Mouse (Mus musculus): ENCODE results near the gene Endov.

The Endov gene

DNA sequence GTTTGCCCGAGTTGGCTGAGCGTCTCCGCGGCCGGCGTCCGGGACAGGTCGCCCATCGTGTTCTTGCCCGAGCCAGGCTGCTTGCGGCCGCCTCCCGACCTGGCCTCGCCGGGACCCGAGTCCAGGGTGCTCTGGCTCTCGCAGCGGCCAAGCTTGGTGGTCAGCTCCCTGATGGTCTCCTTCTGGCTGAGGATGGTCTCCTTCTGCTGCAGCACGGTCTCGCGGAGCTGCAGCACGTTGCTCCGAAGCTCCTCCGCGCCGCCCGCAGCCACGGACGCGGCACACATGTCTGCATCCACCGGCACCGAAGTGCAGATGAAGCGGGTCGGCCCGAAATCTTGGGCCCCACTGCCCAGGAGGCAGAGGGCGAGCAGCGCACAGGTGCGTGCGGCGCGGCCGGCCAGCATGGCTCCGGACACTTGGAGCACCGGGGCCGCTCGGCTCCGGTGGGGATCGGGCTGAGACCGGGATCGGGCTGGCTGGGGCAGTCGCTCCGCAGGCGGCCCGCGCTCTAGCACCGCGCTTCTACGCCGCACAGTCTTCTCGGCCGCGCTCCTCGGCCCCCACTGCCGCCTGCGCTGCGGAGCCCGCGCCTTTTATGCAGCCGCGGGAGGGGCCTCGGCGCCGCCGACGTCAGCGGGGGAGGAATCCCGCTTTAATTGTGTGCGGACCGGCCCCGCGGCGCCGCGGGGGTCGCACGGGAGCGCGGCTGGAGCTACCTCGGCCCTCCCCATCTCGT, 56.2 kb downstream of the Endov start, which contains the start of gene Nptx1:
TSS of gene Nptx1 (minus strand) at position 571 of the 739 bp plus-strand sequence.
- peak; percentile 32 for DNase-seq

- no peak for DNase-seq
These were observed 56.9 kb downstream of the Endov start for GRCm38 (mm10) chr11:119547951-119548591.

- no peak for DNase-seq
These were observed 57.7 kb downstream of the Endov start for GRCm38 (mm10) chr11:119548741-119549370.

- no peak for DNase-seq
These were observed 58.2 kb downstream of the Endov start for GRCm38 (mm10) chr11:119549371-119549811.

GRCm38 (mm10) chr11:119550546-119551335, 59.6 kb downstream of the Endov start:
- DNase-seq, result no peak

DNA sequence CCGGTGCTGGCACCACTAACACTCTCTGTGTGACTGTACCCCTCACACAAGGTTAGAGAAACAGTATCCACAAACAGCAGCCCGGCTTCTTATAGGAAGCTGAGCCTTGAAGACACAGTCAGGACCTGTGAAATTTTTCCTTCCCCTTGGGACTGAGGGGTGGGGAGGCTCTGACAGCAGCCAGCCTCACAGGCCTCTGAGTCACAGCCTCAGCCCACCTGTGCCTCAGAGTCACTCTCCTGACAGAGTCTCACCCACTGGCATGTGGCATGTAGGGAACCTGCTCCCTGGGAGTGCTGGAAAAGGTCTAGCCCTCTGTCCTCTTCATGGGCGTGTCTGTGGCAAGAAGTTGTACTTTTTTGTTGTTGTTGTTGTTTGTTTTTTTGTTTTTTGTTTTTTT, 60.3 kb downstream of the Endov start:
- no peak for DNase-seq

GRCm38 (mm10) chr11:119552301-119552700, 61.2 kb downstream of the Endov start:
- no peak for DNase-seq

GRCm38 (mm10) chr11:119552902-119553802, 62.0 kb downstream of the Endov start:
- DNase-seq, result no peak

GRCm38 (mm10) chr11:119554706-119555105, 63.6 kb downstream of the Endov start:
- DNase-seq, result peak; percentile 14

DNA sequence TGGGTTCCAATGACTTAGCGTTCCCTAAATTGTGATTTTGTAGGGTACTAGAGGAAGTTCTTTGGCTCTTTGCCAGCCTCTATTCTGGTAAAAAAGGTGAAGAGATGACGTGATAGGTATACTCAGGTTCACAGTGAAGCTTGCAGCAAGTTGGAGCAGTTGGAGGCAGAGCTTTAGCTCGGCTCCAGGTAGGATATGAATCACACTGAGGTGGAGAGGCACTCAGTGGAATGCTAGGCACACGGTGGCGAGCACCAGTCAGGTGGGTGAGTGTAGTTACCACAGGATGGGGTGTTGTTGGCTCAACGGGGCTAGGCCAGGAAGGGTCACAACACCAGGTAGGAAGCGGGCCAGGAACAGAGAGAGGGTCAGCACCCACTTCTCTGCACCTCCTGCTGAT, 64.0 kb downstream of the Endov start:
- DNase-seq, result no peak

DNA sequence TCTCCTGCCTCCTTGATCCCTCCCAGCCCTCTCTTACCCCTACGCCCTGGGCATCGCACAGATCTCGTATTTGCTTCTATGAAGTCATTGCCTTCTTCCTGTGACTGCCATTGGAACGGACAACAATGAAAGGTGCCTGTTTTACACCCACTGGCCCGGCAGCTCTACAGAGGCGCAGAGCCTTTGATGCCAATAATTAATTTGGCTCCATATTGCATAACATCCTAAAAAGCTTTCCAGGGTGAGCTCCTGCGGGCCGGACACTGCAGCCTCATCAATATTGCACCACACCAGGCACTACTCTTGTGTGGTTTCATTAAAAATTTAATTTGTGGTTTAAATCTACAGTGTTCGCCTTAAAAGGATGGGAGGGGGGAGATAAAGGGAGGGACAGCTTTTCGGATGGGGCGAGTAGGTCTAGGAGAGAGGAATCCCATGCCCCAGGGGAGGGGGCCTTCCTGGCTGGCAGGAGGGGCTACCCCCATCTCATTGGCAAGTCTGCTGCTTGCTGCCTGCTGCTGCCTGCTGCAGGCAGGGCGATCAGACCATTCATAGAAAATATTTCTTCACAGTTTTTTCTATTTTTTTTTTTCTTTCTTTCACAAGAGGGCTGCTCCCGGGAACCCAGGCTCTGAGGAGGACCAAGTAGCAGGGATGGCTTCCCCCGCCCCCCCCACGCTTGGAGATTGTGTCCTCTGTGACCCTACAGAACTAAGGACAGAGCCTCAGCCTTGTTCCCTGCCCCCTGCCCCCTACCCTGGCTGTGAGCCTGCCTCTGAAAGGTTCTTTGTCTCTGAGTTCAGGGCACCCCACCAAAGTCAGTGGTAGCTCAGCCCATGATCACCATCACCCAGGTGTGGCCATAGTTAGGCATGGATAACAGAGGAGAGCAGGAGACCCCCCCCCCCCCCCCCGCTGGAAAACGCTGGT, 67.1 kb downstream of the Endov start:
- no peak for DNase-seq

GRCm38 (mm10) chr11:119558870-119559610, 67.9 kb downstream of the Endov start:
- DNase-seq, result no peak
